Mouse (Mus musculus) kidney, postnatal 10 days (tissue): Measurements from ENCODE around the gene Ppil4.

Experiments
- DNase-seq: peaks from one replicate; pipeline ENCODE4 v3.0.0; 2021; ENCODE audit warnings: mixed read lengths

The Ppil4 gene

DNA sequence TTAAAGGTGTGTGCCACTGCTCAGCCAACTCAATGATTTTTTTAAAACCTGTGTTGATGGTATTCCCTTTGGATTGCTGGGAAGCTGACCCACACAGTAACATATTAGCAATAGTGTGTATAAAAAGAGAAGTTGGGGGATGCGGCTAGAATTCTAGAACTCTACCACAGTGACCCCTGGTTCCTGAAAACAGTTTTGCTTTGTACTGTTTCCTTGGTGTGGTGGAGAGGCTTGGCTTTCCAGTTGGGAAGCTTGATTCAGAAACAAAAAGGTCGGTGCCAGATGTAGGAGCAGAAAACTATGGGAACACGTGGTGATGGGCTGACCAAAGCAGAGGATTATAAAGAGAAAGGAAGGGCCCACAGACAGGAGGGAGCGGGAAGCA, 32.6 kb downstream of the Ppil4 start:
- no peak for DNase-seq

DNA sequence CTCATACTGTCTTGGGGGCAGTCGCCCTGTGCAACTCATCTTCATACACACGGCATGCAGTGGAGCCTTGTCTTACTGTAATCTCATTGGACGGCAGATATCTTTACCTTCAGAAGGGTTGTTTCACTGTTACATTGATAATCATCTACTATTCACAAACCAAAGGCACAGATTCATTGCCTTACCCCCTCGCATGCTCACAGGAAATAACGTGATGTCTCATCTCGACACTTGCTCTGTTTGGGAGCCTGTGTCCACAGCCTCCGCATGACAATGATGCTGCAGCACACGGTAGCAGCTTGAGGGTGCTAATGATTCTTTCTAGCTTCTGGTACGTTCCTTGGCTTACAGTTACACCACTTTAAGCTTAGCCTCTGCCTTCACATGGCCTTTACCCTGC, 33.4 kb downstream of the Ppil4 start:
- DNase-seq = no peak

DNA sequence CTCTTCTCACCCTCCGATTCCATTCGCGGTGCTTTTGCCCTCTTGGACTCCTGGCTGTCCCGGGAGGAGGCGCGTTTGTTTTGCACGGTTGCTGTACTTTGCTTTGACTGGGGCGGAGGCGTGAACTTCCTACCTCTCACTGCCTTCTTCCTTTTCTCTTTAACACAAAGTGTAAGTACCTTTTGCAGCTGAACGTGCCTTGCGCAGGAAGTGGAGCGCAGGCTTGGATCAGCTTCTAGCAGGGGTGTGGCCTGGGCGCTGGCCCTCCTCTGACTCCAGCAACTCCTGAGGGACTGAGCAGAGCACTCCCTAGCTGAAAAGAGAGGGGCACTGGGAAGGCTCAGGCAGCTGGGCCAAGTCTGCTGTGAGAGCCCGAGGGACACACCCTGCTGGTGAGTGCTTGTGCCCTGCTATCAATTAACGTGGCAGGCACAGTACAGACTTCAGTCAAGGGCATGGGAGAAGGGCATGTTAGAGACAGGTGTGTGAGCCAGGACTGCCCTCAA, 39.5 kb downstream of the Ppil4 start, which contains the start of gene Zc3h12d:
Gene Zc3h12d, plus strand, starts transcription at position 300 of the 506 bp plus-strand sequence.
- peak; percentile 51 for DNase-seq

DNA sequence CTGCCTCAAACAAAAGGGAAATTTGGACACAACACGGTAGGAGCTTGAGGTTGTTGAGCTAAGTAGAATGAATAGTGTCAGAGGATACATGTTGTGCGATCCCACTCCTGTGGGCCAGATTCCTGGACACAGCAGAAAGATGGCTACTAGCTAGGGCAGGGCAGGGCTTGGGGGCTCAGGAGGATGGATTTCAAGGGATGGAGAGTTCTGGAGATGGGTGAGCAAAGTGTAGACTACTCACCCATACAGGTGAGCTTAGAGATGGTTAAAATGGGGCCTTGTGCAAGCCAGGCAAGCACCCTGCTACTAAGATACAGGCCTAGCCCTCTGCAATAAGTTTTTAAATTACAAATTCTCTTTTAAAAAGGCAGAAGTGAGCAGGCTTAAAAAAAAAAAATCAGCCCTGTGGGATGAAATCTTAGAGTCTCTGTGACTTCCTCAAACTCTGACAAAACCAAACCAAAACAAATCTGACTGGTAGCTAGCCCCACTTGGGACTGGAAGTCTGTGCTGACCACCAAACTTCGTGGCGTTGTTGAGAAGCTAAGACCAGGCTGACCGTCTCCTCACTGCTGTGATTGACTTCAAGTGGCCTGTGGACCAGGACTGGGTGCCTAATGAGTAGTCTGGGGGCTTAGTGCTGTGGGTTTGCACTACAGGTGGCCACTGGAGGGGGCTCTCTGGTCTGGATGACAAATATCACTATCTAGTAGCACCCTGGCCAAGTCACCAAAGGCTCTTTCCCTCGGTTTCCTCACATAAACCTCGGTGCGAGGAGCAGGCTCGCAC, 40.9 kb downstream of the Ppil4 start:
- DNase-seq = no peak

DNA sequence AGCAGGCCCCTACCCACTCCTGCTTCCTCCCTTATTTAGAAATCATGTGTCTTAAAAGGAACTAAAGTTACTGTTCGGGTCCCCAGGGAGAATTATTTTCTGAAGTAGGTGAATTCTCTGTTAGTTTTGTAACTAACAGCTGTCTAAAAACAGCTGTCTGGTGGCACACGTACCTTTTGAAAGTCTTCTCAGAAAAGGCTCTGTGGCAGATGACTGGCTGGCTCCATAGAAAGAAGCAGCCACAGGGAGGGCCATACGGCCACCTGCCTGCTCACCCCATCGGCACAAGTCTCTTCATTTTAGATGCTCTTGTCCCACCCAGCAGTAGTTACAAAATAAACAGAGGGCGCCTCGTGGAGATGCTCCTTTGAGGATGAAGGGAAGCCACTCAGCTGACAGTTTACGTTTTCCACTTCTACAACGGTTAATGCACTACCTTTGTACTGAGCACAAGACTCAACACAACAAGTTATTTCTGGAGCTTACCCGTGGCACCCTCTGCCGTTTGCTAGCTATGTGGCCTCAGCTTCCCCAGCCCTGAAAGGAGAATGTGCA, 42.1 kb downstream of the Ppil4 start:
- no peak for DNase-seq

DNA sequence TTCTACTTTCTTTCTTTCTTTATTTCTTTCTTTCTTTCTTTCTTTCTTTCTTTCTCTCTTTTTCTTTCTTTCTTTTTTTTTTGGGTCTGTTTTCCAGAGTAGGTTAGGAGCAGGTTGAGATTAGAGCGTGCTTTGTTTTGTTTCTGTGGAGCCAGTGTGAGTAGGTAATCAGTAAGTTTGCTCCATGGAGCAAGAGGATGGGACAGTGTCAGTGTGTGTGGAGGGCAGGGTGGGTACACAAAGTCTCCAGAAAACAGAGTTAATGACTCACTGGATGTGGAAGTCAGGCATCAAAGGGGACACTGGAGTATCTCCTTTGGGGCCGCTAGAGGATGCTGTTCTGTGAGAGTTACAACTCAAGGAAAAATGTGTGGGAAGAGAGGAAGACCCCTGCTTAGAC, 44.2 kb downstream of the Ppil4 start:
- DNase-seq = no peak

DNA sequence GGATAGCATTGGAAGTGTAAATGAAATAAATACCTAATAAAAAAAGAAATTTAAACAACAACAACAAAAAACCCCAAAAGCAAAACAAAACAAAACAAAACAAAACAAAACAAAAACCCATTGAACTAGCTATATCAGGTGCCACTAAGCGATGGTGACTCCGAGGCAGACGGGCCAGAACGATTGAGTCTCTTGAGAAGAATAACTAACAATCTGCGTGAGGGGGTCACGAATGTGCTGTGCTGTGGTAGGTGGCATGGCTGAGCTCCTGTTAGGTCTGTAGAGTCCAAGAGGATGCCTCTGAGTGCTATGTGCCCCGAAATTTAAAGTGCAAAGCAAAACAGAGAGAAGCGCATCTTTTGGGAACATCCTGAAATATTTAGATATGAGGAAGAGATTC, 44.8 kb downstream of the Ppil4 start:
- no peak for DNase-seq

DNA sequence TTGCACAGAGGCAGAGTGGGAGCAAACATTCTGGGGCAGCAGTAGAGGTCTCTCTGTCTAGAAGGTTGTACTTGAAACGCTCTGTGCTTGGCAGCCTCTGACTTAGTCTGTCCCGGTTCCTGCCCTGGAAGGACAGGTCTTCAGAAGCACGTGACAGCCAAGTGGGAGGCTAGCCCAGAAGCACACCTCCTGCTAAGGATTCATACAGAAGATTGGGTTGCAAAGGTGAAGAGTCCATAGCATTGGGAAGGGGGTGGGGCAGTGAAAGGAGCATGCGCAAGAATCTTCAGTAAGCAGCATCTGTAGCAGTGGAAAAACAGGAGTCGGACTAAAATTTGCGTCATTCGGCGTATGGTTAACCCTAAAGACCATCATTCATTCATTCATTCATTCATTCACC, 45.3 kb downstream of the Ppil4 start:
- no peak for DNase-seq

DNA sequence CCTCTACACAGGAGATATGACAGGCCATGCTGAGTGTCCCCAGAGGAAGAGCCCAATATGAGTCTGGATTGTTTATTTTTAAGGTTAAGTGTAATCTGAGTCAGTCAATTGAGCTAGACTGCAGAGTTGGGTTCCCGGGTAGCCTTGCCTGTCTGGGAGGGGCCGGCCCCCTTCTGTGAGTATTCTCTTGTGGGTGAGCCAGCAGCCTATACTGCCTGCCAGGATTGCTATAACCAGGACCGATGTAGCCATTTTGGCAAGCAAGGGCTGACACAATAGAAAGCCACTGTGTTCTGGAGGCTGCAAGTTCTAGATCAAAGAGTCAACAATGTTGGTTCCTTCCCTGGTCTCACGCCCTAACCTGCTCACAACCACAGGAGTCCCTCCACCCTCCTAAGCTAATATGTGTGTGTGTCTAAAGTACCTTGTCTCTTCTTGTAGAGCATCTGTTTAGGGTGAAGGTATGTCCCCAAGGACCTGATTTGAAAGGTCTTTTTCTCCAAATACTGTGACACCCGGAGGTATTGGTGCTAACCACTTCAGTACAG, 46.3 kb downstream of the Ppil4 start:
- no peak for DNase-seq

DNA sequence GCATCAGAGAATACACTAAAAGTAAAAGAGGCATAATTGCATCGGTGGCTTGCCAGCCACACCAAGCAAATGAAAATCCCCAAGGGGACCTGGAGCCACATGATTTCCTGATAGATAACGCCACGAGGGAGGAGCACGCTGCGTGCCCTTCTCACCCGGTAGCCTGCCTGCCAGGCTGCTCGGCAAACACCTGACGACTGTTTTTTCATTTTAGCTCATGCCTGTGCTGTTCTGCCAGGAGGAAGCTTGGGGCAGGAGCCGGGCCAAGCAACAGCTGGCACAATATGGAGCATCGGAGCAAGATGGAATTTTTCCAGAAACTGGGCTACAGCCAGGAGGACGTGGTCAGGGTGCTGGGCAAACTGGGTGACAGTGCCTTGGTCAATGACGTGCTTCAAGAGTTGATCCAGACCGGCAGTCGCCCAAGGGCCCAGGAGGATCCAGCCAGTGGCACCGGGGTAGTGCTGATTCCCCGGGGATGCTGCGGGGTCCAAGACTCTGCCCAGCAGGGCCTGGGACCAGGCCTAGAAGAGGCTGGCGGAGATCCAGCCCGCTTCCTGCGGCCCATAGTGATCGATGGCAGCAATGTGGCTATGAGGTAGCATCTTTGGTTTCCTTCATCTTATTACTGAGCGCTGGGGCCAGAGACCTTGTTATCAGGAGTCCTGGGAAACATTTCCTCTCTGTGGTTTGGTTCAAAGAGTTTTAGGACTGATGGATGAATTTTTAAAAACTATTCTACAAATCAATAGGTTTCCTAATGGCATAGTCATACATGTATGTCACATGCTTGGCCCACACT, 47.1 kb downstream of the Ppil4 start:
- peak; percentile 23 for DNase-seq

DNA sequence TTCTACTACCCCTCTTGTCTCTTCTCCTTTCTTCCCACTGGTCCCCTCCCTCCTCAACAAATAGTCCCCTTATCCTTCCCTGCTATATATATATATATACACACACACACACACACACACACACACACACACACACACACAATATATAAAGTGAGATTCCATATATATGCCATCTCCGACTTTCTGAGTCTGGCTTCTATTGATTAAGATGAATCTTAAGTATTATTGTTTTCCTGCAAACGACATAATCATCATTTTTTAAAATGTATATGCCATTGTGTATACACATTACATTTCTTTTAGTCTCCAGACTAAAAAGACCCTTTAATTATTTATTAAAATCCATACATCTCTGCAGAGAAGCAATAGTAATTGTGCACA, 47.7 kb downstream of the Ppil4 start:
- no peak for DNase-seq

DNA sequence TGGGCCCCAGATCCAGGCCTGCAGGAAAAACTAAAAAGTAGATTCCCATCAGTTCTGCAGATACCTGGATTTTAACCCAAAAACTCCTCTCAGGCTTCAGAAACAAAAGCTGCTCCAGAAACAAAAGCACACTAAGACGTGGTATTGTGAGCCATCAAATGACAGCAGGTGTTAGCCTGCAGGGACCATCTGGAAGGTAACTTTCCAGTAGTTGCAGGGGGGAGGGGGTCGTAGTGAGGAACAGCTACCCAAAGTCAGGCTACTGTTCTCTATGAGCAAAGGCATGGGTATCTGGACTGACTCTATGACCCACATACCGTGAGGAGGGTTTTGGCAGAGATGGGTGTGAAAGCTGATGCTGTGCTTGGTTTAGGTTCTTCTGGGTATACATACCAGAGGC, 48.1 kb downstream of the Ppil4 start:
- DNase-seq = no peak

DNA sequence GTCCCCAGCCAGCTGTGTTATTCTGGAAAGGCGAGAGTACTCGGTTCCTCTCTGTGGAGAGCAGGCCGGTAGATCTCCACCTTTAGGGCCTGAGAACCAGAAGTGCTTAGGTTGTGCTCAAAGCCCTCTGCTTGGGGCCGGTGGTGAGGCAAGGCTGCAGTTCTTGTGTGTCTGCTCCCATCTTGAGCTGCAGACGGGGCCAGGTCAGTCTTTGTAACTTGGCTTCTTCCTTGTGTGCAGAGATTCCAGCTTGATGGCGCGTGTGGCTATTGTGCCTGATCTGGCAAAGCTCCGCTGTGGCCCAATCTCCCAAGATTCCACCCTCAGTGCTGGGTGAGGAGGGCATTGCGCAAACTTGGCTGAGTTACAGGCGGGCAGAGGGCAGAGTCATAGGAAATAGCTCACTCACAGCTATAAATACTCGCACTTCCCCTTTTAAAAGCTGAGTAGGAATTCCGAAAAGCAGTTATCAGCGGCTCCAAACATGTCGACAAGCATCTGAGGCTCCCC, 48.9 kb downstream of the Ppil4 start:
- peak; percentile 66 for DNase-seq

DNA sequence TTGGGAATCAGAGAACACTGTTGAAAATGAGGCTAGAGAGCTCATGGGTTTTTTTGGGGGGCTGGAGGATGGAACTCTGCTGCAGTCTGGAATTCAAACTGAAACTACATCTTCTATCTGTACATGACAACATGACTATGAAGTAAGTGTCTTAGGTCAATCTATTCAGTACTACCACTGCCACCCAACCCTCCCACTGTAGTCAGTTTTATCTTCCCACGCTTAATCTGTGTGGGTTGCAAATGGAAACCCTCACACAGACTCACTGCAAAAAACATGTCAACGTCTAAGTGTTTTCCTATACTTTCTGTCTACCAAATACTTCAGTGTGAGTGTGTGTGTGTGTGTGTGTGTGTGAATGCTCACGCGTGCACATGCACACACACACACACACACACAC, 50.5 kb downstream of the Ppil4 start:
- DNase-seq = no peak

DNA sequence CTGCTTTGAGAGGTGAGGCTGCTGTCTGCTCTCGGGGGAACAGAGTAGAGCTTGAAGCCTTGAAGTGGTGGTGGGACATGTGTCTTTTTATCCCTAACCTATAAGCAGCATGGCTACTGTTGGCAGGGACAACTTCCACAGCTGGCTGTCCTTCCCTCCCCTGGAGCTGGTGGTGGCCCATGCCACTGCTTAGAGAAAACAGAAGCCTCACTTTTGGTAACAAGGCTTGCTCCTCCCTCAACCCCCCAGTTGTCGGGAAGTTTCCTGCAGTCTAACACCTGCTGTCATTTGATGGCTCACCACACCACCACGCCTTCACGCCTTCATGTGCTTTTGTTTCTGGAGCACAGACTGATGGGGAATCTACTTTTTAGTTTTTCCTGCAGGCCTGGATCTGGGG, 51.5 kb downstream of the Ppil4 start:
- no peak for DNase-seq

DNA sequence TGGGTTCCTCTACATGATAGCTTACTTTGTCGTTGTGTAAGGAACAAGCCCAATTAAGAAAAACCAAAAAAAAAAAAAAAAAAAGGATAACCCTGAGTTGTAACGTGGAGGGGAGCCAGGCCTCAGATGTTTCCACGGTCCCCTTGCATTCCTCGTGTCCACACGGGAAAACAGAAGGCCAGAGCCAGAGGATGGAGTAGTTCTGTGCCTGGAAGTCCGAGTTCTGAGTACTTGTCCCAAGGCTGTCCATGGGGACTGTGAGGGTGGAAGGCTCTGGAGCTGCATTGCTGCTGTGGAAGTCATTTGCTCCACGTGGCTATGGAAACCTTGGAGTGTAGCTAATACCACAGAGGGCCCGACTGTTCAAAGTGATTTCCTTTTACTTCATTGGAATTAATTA, 52.4 kb downstream of the Ppil4 start:
- DNase-seq = no peak

DNA sequence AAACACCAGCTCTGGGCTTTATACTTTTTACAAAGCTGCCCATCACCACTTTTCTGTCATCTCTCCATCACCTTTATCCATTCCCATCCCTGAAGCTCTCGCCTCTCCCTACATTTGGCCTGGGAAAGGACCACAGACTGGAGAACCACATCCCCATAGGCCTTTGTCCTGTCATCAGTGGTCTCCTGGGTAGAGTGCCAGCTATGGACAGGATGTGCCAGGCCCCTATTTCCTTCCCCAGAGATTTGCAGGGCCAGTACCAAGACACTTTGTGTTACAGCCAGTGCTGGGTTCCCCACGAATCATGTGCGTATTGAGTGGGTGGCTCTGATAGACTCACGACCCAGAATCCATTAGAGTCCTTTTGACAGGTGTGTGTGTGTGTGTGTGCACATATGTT, 53.3 kb downstream of the Ppil4 start:
- DNase-seq = no peak

DNA sequence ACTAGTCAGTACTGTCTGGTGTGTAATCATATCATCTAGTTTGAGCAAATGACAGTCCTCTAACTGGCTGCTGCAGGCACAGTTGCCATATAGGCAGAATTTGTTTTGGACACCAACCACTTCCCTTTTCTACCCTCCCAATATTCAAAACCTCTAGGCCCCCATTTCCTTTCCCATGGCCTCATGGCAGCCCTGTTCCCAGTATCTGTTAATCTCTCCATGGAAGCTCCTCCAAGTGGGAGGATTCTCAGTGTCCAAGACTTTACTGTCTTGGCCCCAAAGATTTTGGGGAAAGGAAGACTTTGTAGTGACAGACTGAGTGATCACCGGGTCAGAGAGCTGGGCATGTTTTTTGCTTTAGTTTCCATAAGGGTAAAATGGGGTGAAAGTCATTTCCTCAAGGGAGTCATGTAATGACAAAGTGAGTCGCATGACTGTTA, 54.5 kb downstream of the Ppil4 start:
- DNase-seq = no peak

DNA sequence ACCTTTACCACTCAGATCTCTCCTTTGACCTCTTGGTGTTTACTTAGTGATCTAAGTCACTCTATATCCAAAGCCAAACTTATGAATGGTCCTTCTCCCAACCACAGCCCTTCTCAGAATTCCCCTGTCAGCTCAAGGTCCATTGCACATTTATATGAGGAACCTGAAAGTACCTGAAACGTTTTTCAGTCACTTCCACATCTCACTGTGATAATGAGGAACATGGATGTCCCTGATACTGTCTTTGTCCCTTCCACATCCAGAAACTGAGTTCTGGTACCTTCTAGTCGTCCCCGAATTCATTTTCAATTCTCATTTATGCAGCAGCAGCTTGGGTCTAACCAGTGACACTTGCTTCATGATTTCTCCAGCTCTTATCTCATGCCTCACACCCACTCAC, 59.2 kb downstream of the Ppil4 start:
- no peak for DNase-seq

DNA sequence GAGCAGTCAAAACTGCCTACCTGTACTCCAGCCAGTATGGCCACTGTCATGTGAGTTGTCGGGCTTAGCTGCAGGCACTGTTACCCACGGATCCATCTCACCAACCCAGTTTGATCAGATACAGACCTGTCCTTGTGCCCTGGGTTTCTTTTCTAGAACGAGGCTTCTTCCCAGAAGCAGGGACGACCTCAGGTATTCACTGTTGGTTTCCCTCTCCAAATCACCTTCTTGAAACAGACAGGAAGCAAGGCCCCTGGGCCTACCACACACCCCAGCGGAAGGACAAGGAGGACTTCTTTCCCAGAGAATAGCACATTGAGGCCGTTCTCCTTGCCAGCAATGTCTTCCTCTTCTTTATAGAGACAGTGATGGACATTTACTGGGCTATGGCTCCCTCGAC, 67.8 kb downstream of the Ppil4 start:
- no peak for DNase-seq

DNA sequence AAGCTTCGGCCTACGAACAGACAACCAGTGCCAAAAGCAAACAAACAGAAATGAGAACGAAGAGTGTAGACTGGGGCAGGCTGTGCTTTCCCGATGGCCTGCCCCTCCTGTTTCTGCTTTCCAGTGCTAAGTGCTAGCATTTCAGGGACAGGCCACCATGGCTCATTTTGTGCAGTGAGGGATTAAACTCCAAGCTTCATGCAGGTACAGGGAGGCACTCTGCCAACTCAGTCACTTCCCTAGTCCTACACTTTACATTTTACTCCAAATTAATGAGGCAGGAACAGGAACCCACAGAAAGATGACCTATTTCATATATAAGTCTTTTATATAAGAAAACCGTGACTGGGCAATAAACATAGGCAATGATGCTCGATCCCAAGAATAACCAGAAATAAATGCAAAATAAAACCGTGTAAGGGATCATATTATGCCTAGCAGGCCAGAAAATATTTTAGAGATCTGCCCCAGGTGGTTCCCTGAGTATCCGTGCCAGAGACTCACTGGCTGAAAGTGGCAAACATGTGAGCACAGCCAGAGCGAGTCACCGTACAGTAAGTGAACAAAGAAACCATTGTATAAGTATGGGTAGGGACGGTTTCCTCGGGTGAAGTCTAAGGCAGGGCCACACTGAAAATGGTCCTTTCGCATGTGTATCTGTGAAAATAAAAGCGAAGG, 68.7 kb downstream of the Ppil4 start:
- DNase-seq = no peak

DNA sequence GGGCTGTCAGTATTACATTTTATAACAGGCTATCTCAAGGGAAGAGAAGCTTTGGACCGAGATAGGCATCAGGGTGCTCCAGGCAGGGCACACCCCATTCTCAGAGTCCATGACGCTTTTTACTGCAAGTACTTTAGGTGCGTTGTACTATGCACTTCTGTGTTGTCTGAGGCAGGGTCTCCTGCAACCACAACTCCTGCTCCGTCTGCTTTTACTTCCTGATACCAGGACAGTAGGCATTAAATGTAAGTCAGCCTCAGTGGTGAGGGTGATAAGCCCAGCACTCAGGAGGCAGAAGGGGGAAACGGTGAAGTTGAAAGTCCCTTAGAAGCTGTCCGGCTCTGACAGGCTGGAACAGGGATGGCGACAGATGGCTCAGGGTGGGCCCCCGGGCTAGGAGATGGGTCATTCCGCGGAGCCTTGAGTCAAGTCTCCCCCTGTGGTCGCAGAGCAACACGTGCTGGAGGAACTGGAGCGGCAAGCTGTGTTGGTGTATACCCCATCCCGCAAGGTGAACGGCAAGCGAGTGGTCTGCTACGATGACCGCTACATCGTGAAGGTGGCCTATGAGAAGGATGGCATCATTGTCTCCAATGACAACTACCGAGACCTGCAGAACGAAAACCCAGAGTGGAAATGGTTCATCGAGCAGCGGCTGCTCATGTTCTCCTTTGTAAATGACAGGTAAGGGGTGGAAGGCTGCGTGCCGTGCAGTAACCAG, 69.4 kb downstream of the Ppil4 start:
- DNase-seq = no peak
